Mouse (Mus musculus) CH12.LX (cell line): ENCODE measurements around the gene Rab1b.

Experiments used
- CHD2 ChIP-seq: IDR thresholded peaks from 2 replicates; pipeline ENCODE4 v1.6.1; 2011; ENCODE audit warnings: low read length, improper control_type of control experiment
- MEF2A ChIP-seq: IDR thresholded peaks from 2 replicates; pipeline ENCODE4 v1.6.1; 2014; ENCODE audit warnings: low read depth, mild to moderate bottlenecking, inconsistent platforms, low read length, improper control_type of control experiment, borderline replicate concordance
- POLR2AphosphoS2 ChIP-seq: IDR thresholded peaks from 2 replicates; pipeline ENCODE4 v1.6.1; 2011; ENCODE audit warnings: low read depth, low read length, improper control_type of control experiment

- TF ChIP-seq CHD2 (no peak), MEF2A (no peak), POLR2AphosphoS2 (no peak)
Observed at GRCm38 (mm10) chr19:5069486-5069885, 37.4 kb downstream of the Rab1b start.
